19 mouse cellular contexts compared by ENCODE assay signal in genomic region chr2:45774416-45774815, GRCm38 (mm10).
DNase-seq lines count a peak whose midpoint lies in the region; ATAC-seq lines count a peak whose summit lies in the region.
"Had no signal": no experiment of that assay in that cellular context is flagged by ENCODE, and none has a peak within 500 bp of the region (broad histone marks: within the 10 kb centered on the region; RNA-seq: fewer than 3 reads in every experiment).

No protein-coding gene starts in this region.

- H3K4me2 ChIP-seq in midbrain, embryonic 11.5 days = no peak overlapping the region
- H3K4me2 ChIP-seq in midbrain, embryonic 14.5 days (ENCODE audit: low read length) = no peak overlapping the region

- no peaks in the 10 kb centered on the region for H3K9me3 ChIP-seq in midbrain, embryonic 11.5 days (ENCODE audit: control insufficient read depth, low read length)
- no peaks in the 10 kb centered on the region for H3K9me3 ChIP-seq in midbrain, embryonic 14.5 days (ENCODE audit: control insufficient read depth, low read length)
- H3K9me3 ChIP-seq: G1E had no signal

- H3K9ac ChIP-seq in midbrain, embryonic 11.5 days (ENCODE audit: low read length) = no peak overlapping the region
- H3K9ac ChIP-seq in midbrain, embryonic 14.5 days (replicated peaks; ENCODE audit: low read length) = no peak overlapping the region

- WGBS in midbrain, embryonic 11.5 days = 86% methylated on average over 3 of the region's 3 CpGs
- 83% methylated on average over 3 of the region's 3 CpGs for WGBS in midbrain, embryonic 14.5 days

- no peaks in the 10 kb centered on the region for H3K36me3 ChIP-seq in midbrain, embryonic 11.5 days (ENCODE audit: control insufficient read depth, insufficient read depth, low read length)
- no peaks in the 10 kb centered on the region for H3K36me3 ChIP-seq in midbrain, embryonic 14.5 days (ENCODE audit: control insufficient read depth, insufficient read depth, low read length)
- H3K36me3 ChIP-seq: G1E had no signal

- no peak overlapping the region for H3K27ac ChIP-seq in midbrain, embryonic 11.5 days (ENCODE audit: low read depth, low read length)
- H3K27ac ChIP-seq in midbrain, embryonic 14.5 days (replicated peaks; ENCODE audit: low read depth, low read length) = no peak overlapping the region

- H3K4me1 ChIP-seq in midbrain, embryonic 11.5 days (ENCODE audit: control insufficient read depth, insufficient read depth, low read length) = no peaks in the 10 kb centered on the region
- H3K4me1 ChIP-seq in midbrain, embryonic 14.5 days (ENCODE audit: control insufficient read depth, insufficient read depth, low read length) = no peaks in the 10 kb centered on the region

- ATAC-seq in midbrain, embryonic 11.5 days (ENCODE audit: low FRiP score) = no peak
- ATAC-seq in midbrain, embryonic 14.5 days (ENCODE audit: low FRiP score, low TSS enrichment) = no peak
- ATAC-seq: activated CD4-positive, CD25-positive, alpha-beta regulatory T cell, adult 4 months; CD4-positive, CD25-positive, alpha-beta regulatory T cell, adult 4 months; Patski had no signal

- intact Hi-C loops in heart, postnatal 25 days (cut with DNase I) = no loop called here

- no peaks in the 10 kb centered on the region for H3K27me3 ChIP-seq in midbrain, embryonic 11.5 days (ENCODE audit: control insufficient read depth, insufficient read depth, low read length)
- H3K27me3 ChIP-seq in midbrain, embryonic 14.5 days (ENCODE audit: control insufficient read depth, insufficient read depth, low read length) = no peaks in the 10 kb centered on the region
- H3K27me3 ChIP-seq: CH12.LX, Patski had no signal

- peak; percentile 60 for DNase-seq in heart, adult 11 months
- DNase-seq in heart, postnatal 25 days (ENCODE audit: low spot score) = no peak
- DNase-seq in midbrain, embryonic 11.5 days (ENCODE audit: low spot score, missing footprints) = peak; percentile 75
- DNase-seq in midbrain, embryonic 14.5 days = no peak
- DNase-seq: adrenal gland, adult 2 months; adrenal gland, adult 8-10 months; adrenal gland, postnatal 10 days; adrenal gland, postnatal 14 days; adrenal gland, postnatal 25 days; adrenal gland, postnatal 36 days; B cell, adult 2 months; cerebellum, adult 11 months; cerebellum, adult 11-12 months; cerebellum, adult 18-20 months had no signal

- H3K4me3 ChIP-seq in midbrain, embryonic 11.5 days (ENCODE audit: low read depth, low read length) = no peak overlapping the region
- no peak overlapping the region for H3K4me3 ChIP-seq in midbrain, embryonic 14.5 days (replicated peaks; ENCODE audit: low read depth, low read length)

Comparison
In these comparisons a context has a peak if more than half of its experiments do, and no peak if none do; other contexts are left out.
1. DNase-seq: peak in heart, adult 11 months (single experiment) and midbrain, embryonic 11.5 days (single experiment); none in heart, postnatal 25 days (single experiment) and midbrain, embryonic 14.5 days (single experiment).